Mouse (Mus musculus) ES-CJ7 (cell line): ENCODE results near the gene Rcan2.

Source experiments
- DNase-seq: peaks from one replicate; pipeline ENCODE4 v3.0.0; 2011; ENCODE audit warnings: low read depth, low spot score

The Rcan2 gene

DNA sequence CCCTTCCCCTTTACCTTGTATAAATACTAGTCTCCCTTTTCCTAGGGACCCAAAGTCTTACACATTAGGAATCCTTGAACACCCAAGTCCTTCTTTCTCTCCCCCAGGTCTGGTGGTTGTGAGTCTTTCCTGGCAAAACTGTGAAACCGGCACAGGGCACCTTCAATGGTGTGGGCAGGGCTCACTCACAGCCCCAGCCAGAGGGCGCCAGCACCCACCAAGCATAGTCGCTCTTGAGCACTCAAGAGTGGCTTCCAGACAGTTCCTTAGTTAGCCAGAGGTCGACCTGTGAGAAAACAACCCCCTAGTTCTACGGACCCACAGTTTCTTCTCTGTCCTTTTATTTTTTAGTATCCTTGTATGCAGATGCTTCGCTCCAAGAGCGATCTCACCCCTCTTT lies at the start of gene Rcan2:
Gene Rcan2, plus strand, starts transcription at position 275 of the 400 bp plus-strand sequence.
- DNase-seq: peak; percentile 64

DNA sequence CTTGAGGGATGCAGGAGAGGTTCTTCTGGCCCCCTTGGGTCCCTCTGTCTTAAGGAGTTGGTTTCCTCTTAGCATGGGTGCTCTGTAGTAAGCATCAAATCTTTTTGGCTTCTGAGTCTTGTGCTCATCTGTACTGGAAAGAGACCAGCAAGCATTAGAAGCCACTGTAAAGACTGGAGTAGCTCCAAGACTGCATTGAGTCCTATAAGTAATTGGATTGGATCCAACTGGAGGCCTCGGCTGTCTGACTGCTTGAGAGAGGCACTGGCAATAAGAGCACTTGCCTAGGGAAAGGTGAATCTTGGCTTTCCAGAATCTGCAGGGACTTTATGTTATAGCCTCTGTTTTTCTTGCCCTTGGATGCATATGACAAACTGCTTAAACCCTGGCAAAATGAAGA lies 48.3 kb upstream of the Rcan2 start:
- no peak for DNase-seq

DNA sequence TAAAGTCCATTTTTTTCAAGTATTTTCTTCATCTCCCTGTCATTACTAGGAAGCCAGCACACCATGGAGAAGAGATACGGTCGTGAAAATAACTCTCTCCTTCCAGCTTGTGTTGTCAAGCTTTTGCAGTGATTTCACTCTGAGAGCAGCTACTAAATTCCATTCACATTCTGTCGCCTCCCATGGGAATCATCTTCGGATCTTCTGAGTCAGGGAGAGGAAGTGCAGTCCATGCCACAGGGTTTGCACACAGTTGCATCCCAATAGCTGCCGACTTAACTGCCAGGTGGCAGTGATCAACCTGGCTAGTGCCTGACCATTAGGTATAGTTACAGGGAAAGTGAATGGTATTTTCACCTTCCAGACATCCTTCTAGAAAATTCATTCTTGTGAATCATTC lies 46.5 kb upstream of the Rcan2 start:
- DNase-seq: no peak

DNA sequence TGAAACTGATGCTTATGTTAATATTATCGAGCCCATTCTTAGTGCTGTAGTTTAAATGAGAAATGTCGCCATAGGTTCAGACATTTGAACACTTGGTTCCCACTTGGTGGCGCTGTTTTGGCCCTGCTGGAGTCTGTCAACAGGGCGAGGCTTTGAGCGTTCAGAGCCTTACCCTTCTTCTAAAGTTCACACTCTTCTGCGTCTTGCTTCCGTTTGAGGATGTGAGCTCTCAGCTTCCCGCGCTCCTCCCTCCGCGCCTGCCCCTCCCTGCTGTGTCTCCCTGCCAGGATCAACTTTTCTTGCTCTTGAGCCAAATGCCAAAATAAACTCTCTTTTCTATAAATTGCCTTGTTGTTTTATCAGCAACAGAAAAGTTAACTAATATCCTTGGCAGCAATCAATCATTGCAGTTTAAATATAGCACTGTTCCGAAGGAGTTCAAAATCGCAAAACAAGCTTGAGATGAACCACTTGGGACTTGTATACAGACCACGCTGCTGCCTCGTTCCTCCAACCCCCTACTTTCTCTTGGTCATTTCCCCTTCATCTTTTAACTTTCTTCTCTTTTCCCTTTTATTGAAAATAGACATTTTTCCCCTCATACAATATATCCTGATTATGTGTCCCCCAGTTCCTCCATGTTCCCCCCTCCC lies 42.4 kb upstream of the Rcan2 start:
- peak; percentile 68 for DNase-seq

DNA sequence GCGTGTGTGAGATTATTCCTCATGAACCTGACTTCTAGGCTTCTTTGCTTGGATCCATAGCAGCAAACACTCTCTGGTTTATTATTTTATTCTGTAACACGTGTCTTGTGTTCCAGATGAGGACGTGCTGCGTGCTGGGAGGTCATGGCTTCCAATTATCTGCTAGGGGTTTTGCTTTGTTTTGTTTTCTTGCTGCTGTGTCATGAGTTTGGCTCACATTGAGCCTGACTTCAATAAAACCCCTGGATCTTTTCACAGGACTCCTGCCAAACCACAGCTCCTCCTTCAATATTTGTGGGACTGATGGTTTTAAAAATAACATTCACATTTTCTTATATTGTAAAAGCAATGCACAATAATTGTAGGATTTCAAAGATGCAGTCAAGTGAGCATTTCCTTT lies 16.6 kb upstream of the Rcan2 start:
- DNase-seq: no peak

DNA sequence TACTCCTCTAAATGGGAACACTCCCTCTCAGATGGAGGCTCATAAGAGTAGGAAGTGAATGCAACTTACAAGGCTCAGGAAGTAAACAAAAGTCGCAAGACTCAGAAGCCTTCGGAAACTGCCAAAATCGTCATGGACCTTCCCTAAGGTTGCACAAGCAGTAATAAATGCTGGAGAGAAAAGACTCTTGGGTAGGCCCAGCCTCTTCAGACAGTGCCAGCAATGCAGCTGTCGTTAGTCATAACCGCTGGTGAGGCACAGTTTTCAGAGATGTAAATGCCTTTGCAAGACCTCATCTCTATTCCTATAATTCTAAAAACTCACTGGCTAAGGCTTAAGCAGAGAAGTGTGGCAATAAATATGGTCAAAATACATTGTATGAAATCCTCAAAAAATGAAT lies 12.9 kb upstream of the Rcan2 start:
- no peak for DNase-seq

DNA sequence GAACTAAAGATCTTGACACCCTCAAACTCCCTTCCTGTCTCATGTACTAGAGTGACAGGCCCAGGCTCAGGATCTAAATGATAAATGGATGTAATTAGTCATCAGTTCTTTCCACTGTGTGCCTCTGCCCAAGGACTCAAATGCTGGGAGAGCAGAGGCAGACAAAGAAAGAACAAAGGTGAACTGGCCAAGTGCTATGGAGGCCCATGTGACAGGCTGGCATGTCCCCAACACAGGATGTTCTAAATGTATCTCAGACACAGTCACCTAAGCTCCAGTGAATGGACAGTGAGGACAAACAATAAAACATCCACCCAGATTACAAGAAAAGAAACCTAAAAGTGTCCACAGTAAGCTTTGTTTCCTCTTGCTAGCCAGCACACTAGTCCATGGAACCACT lies 11.8 kb upstream of the Rcan2 start:
- DNase-seq: no peak

DNA sequence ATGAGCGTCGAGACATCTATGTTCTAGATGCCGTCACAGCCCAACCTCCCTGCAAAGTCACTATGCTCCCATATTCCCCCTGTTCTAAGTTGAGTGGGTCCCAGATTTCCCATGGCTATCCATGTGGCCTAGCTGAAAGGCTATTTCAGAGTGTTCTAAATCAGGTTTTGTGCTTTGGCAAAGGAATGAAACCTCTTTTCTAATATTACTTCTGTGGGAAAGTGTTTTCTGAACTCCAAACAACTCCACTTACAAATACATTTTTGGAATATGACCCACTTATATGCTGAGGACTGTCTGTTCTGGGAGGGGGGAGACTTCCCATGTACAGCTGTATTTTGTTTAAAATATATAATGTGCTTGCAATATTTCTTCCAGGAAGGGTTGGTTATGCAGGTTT lies 9.4 kb upstream of the Rcan2 start:
- DNase-seq: no peak

DNA sequence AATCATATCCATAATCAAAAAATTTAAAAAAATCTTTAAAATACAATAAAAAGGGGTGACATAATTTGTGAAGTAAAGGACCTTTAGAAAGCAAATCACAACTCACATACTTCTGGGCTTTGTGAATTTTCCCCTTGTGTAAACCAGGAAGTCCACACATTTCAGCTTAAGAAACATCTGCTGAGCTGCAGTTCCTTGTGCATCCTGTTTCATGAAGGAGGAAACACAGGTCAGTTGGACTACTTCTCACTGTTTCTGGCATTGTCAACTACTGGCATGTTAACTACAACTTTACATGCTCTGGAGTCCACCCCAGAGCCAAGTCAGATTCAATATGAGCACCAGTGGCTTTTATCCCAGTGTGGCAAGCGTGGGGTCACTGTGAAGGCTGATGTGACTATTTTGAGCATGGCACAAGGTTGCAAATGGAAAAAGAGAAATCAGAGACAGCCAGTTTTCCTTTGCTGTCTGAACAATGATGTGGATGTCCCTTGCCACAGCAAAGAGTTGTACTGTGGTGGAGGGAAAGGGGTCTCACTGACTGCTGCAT lies 6.3 kb upstream of the Rcan2 start:
- no peak for DNase-seq

DNA sequence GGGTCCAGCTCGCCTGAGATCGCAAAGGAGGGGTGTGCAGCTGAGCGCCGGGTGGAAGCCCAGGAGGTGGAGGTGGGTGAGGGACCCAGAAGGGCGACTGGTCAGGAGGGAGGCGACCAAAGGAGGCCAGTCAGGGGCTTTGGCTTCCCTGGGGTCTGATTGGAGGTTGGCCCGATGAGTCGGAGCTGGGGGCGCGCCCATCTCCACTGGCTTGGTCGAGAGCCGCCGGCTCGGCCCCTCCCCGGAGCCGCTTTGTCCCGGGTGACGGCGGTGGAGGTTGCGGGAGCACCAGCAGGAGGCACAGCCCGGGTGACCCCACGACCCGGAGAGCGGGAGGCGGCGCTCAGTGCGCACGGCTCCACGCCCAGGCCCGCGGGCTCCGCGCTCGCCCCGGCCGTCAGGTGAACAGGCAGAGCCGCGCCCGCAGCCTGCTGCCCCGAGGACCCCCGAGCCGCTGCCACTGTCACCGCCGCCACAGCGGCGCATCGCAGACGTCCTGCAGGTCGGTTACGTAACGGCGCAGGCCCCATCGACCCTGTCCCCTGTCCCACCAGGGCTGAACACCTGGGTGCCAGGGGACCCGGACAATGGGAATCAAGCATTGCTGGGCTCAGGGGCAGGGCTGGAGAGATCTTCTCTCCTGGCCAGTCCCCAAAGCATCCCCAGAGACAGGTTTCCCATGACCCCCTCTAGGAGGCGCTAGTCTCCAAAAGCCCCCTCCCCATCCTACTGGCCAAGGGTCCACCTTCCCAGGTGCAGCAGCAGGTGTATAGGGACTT lies 633 bp downstream of the Rcan2 start:
- peak; percentile 39 for DNase-seq

DNA sequence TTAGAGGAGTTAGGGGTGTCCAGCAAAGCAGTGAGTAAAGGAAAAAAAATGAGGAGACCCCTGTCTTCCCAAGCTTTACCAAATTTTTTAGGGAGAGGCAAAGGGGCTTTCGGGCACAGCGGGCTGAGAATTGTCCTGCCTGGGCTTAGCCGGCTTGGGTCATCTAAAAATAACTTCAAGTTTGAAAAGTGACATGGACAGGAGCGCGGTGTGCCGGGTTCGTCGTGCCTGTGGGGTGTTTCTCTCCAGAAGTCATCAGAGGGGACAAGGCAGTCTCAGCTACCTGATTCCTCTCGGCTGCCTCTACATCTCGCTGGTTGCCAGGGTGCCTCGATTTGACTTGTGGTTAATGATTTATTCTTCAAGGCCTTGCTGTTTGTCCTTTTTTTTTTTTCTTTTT lies 1.3 kb downstream of the Rcan2 start:
- DNase-seq: no peak

DNA sequence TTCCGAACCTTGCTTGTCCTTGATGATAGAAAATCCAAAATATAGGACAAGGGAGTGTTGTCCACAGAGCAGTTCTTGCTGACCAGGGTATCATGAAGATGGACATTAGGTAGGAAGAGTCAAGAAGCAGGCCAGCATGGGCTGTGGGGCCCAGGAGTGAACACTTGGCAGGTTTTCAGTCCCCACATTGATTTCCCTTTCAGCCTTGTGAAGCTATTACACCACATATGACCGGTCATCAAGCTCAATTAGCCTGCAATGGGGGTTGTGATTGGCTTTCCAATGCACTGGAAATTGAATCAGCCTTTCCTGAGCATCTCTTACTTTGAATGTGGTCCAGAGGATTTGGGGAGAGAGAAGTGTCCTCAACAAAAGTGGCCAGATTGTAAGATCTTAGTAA lies 2.0 kb downstream of the Rcan2 start:
- no peak for DNase-seq

DNA sequence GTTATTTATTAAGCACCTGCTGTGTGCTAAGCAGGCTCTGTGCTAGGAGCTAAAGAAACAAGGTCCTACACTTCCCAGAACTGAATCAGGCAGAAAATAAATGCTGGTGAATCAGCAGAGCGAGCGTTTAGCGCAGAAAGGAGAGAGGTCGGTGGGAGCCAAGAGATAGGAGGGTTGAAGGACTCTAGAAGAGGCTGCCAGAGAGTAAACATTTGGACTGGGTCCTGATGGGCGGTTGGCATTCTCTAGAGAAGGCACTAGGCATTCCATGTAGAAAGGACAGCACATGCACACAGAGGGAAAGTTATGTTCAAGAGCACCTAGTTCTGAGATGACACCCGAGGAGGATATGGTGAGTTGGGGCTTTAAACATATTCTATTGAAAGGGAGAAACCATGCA lies 2.6 kb downstream of the Rcan2 start:
- DNase-seq: no peak

DNA sequence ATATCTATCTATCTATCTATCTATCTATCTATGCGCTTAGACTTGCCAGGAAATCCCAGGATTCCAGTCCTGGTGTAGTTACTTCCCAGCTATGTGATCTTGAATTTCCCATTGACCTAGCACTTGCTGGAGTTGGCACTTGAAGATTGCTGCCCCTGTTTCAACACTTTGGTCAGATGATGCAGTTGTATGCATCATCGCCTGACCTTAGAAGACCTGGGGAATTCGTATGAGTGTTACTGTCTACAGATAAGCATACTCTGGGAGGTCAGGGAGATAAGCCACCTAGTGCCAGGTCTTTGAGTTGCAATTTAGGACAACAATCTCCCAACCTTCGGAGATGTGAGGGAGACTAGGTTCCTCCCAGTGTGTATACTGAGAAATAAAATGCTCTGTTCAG lies 5.7 kb downstream of the Rcan2 start:
- DNase-seq: peak; percentile 23

DNA sequence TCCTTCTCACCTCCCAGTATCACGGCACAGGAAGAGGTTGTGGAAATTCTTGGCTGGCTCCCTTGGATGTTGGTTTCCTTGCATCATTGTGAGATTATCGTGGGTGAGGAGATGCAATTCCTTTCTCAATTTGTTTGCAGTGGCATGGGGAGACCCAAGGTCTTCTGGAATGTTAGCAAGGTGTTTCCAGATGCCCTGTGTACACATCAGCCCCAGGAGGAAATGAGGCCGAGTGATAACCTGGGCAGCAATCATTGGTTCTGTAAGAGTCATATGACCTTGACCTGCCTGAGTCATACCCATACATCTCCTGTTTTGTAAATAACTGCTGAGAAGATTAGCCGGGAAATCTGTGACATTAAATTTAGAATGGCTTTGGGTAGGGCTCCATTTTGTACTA lies 10.3 kb downstream of the Rcan2 start:
- no peak for DNase-seq

DNA sequence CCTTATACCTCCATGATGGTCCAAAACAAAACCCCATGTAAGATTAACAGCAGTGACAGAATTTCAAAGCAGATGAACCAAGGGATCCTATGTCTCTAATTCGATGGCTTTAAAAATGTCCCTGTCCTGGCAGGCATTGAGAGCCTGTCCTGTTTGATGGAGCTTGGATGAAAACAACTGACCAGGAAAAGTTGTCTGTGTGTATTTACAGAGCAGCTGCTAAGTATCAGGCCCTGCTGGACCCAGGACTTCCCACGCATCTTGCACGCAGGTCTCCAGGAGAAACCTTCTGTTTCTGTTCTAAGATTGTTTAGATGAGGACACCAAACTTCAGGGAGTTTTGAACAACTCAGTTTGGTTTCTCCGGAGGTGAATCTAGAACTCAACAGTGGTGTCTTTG lies 14.2 kb downstream of the Rcan2 start:
- no peak for DNase-seq

DNA sequence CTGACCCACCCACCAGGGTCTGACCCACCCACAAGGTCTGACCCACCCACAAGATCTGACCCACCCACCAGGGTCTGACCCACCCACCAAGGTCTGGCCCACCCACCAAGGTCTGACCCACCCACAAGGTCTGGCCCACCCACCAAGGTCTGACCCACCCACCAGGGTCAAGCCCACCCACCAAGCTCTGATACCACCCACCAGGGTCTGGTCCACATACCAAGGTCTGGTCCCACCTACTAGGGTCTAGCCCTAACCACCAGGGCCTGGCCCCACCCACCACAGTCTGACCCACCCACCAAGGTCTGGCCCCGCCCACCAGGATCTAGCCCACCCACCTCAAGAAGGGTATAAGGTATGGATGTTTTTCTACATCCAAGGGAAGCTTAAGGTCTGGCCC lies 15.3 kb downstream of the Rcan2 start:
- peak; percentile 89 for DNase-seq

DNA sequence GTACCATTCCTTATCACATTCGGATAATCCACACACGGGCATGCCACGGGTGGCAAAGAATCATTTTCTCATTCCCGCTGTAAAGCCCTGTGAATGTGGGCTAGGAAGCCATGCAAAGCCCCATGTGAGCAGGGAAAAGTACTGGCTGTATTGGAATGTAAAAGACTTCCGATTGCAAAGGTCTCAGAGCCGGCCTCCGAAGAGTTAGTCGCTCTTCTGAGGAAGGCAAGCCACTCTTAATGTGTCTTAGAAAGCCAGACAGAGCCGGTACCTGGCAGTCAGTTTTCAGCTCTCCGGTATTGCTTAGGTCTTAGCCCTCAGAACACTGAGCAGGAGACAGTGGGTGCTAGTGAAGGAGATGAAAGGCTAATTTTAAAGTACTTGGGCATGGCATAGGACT lies 16.0 kb downstream of the Rcan2 start:
- peak; percentile 74 for DNase-seq

DNA sequence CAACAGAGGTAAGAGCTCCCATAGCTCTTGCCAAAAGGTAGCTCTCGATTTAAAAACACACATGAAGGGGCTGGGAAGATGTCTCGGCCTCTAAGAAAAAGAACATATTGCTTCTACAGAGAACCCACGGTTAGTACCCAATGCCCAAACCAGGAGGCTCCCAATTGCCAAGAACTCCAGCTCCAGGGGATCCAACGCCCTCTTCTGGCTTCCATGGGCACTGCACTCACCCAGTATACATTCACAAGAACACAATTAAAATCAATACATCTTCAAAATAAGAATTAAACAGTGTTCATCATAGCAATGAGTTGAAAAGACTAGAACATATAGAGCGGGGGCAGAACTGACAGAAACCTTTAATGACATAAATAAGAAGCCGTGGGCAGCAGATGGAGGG lies 17.2 kb downstream of the Rcan2 start:
- DNase-seq: peak; percentile 41

DNA sequence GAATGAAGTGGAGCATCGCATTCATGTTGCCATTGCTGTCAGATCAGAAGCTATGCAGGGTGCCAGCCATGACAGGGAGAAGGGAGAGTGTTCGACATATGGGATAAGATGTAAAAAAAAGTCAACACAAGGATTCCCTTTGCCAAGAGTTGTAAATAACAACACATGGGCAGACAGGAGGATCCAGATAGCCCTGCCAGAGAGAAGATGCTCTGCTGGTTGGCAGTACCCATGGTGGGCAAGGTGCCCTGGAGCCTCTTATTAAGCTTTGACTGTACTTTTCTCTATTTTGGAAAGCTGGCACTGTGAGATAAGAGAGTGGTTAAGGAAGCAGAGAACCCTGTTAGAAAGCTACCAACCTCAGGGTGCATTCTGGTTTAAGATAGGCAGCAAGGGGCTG lies 19.8 kb downstream of the Rcan2 start:
- DNase-seq: no peak

DNA sequence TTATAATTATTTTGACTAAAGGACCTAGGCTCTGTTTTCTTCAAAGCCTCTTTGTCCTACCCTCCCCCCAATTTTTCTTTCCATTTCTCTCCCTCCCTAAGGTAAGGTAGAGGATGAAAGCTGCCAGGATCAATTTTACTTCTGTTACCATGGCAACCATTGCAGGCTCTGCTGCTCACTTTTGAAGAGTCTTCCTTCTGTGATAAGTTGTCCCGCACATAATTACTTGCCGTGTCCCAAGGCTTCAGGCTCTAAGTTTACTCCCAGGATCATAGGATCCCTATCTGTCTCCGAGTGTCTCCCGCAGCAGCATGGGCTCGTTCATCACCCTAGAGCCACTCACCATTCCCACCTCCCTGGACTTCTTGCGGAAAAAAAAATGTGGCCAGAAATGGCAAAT lies 21.1 kb downstream of the Rcan2 start:
- no peak for DNase-seq

DNA sequence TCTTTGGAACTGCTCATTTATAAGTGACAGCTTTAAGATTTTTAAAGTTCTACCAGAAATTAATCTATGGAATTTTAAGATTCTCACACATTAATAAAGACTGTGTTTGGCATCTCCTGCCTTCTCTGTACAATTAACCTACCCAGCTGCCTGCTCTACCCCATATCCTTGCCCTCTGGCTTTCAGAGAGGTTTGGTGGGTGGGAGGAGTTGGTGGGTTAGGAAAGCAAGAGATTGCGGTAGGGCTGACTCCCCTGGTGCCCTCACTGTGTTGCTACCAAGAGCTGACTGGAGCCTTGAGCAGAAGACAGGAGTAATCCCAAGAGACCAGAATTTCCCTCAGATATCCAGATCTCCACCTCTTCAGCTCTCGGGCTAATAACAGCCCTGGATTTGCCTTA lies 21.5 kb downstream of the Rcan2 start:
- DNase-seq: no peak

DNA sequence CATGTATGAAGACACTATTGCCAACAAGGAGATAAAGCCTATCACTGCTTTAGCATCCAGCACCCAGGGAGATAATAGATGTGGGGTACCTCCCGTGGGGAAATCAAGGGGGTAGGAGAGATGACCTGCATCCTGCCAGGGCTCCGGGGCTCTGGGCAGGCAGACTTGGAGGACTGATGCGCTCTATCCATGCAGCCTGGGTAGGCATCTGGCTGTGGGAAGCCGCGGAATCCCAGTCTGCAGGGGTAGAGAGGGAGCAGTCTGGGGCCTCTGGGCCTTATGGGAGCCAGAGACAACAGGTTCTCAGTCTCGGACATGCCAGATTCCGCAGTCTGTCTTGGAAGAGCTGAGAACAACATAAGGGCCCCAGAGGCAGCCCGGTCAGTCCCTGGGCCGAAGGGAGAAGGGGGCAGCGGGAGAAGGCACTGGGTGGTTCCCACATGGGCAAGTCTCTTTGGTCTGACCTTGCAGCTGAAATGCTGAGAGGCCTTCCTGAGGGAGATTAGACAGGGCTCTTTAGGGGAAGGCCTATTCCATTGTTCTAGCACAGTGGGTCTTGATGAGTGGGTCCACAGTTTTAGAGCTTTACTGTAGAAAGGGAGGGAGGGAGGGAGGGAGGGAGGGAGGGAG lies 23.7 kb downstream of the Rcan2 start:
- DNase-seq: peak; percentile 84
